Mouse (Mus musculus): ENCODE data around the gene Taok3. TPM values are rescaled to one million over a fixed set of nuclear protein-coding genes. Genes with fewer than 3 reads are reported as not detected.
A peak's percentile ranks its signal among the peaks of the same experiment; 100 is the strongest.

The Taok3 gene
- polyA plus RNA-seq, 1 experiment from 2014 or later: 22.0 TPM

DNA sequence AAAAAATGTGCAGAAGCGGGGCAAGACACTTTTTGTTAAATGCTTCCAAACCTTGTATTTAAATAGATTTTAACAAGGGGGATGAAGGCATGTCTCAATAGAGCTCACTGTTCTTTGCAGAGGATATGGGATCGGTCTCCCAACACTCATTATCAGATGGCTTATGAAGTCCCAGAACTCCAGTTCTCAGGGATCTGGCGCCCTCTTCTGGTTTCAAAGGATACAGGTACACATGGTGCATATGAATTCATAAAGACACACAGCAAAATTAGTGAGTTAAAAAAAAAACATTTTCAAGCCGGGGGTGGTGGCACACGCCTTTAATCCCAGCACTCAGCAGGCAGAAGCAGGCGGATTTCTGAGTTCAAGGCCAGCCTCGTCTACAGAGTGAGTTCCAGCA is 6.6 kb upstream of the Taok3 start:
- ATAC-seq (ENCODE audit: insufficient number of reproducible peaks, insufficient read depth, low FRiP score, low read depth): no peak
- 92% methylated on average over 7 of the region's 7 CpGs for WGBS
- peaks cover 37% of the 10 kb centered on the region for H3K36me3 ChIP-seq (ENCODE audit: control insufficient read depth, insufficient read depth, low read length)

DNA sequence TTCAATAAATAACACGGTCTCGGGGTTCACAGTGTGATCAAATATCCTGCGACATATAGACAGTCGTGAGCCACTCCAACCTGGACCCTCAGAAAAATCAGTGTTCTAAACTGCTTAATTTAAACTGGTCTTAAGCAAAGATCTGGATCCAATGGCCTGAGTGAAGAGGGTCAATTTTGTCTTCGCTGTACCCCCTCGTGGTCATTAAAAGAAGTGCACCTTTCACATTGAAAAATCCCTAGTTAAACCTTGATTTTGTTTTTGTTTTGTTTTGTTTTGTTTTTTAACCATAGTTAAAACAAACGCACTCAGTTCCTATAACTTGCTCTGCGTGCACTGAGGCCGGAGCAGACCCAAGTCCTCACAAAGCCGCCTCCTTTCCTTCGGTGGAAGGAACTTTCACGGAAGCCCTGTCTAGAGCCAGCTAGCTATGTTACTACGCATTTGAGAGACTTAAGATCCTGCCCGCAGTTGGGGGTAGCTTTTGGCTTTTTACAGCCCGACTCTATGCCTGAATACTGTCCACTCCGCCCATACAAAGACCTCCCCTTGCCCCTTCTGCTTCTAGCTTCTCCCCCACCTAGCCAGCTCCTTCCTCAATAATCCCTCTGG is 5.2 kb upstream of the Taok3 start:
- peak overlapping the region; percentile 88 for H3K4me2 ChIP-seq (replicated peaks; ENCODE audit: low read depth, low read length)
- peak overlapping the region; percentile 82; the same call in 1 of the 2 replicates for H3K27ac ChIP-seq (ENCODE audit: low read length)
- peak overlapping the region; percentile 69 for H3K9ac ChIP-seq (replicated peaks; ENCODE audit: low read depth, low read length)
- H3K4me3 ChIP-seq (ENCODE audit: low read depth, low read length): peak overlapping the region; percentile 86
- H3K4me1 ChIP-seq (ENCODE audit: control insufficient read depth, insufficient read depth, low read length): peaks cover 5% of the 10 kb centered on the region; the same call in 1 of the 2 replicates
- no peak for ATAC-seq (ENCODE audit: insufficient number of reproducible peaks, insufficient read depth, low FRiP score, low read depth)
- H3K27me3 ChIP-seq (ENCODE audit: control insufficient read depth, insufficient read depth, low read length): no peaks in the 10 kb centered on the region
- H3K9me3 ChIP-seq (ENCODE audit: control insufficient read depth, low read depth, low read length): no peaks in the 10 kb centered on the region
- WGBS: 4% methylated on average over 16 of the region's 16 CpGs
- peaks cover 24% of the 10 kb centered on the region for H3K36me3 ChIP-seq (ENCODE audit: control insufficient read depth, insufficient read depth, low read length)

More for the DNA sequence above, 6.6 kb upstream of the Taok3 start:
- no peak overlapping the region for H3K4me2 ChIP-seq (replicated peaks; ENCODE audit: low read depth, low read length)
- no peaks in the 10 kb centered on the region for H3K9me3 ChIP-seq (ENCODE audit: control insufficient read depth, low read depth, low read length)
- peaks cover 5% of the 10 kb centered on the region; the same call in 1 of the 2 replicates for H3K4me1 ChIP-seq (ENCODE audit: control insufficient read depth, insufficient read depth, low read length)
- no peak overlapping the region for H3K4me3 ChIP-seq (ENCODE audit: low read depth, low read length)
- no peak overlapping the region for H3K9ac ChIP-seq (replicated peaks; ENCODE audit: low read depth, low read length)
- H3K27me3 ChIP-seq (ENCODE audit: control insufficient read depth, insufficient read depth, low read length): no peaks in the 10 kb centered on the region
- H3K27ac ChIP-seq (ENCODE audit: low read length): no peak overlapping the region

DNA sequence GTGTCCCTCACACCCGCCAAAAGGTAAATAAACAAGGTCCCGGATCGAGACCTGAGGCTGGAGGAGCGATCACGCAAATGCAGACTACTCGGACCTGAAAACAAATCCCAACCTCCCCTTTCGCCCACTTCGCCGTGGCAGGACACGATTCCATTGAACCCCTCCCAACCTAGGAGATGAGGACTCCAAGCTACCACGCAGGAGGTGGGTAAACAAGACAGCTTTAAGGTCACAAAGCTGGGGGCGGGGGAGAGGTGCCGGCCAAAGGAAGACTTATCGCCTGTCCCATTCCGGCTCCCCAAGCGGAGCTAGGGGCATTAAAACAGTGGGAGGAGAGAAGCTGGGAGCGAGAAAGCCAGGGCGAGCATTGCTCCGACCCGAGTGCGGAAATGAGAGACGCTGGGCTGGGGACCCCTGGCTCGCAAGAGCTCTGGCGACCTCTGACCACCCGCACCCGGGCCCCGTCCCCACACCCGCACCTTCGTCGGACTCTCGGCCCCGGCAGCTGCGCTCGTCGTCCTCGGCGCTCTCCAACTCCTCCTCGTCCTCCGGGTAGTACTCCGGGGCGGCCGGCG is 4.6 kb upstream of the Taok3 start:
- peak overlapping the region; percentile 86 for H3K4me3 ChIP-seq (ENCODE audit: low read depth, low read length)
- peaks cover 24% of the 10 kb centered on the region for H3K36me3 ChIP-seq (ENCODE audit: control insufficient read depth, insufficient read depth, low read length)
- H3K9me3 ChIP-seq (ENCODE audit: control insufficient read depth, low read depth, low read length): no peaks in the 10 kb centered on the region
- H3K27ac ChIP-seq (ENCODE audit: low read length): peak overlapping the region; percentile 82
- no peak for ATAC-seq (ENCODE audit: insufficient number of reproducible peaks, insufficient read depth, low FRiP score, low read depth)
- no peaks in the 10 kb centered on the region for H3K27me3 ChIP-seq (ENCODE audit: control insufficient read depth, insufficient read depth, low read length)
- peak overlapping the region; percentile 69 for H3K9ac ChIP-seq (replicated peaks; ENCODE audit: low read depth, low read length)
- H3K4me1 ChIP-seq (ENCODE audit: control insufficient read depth, insufficient read depth, low read length): peaks cover 5% of the 10 kb centered on the region; the same call in 1 of the 2 replicates
- WGBS: under 1% methylated on average over 43 of the region's 43 CpGs
- H3K4me2 ChIP-seq (replicated peaks; ENCODE audit: low read depth, low read length): peak overlapping the region; percentile 88

DNA sequence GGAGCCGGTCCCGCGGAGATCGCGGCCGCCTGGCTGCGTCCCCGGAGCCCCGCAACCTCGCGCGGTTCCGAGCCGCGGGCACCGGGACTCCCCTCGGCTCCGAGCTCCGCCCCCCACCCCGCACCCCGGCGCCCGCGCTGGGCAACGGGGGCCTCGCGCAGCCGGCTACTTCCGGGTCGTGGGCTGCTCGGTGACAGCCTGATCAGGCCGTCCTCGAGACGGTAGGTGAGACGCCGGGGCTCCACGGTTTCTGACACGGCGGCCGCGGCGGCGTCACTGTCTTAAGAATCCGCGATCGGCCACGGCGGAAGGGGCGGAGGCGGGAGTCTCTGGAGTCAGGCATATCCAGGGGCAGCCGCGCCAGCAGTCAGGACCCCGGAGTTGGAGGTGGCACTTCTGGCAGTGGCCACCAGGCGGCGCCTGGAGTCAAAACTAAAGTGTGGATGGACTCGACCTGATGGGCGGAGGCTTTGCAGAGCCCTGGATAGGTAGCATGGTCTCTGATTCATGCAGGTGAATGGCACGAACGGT is 4.0 kb upstream of the Taok3 start, which contains the start of gene Suds3:
TSS of gene Suds3 (minus strand) at position 278 of the 531 bp plus-strand sequence.
- Histone ChIP-seq H3K4me1 (ENCODE audit: control insufficient read depth, insufficient read depth, low read length) (peaks cover 7% of the 10 kb centered on the region), H3K27ac (ENCODE audit: low read length) (peak within 1 kb of the TSS; percentile 82), H3K9ac (replicated peaks; ENCODE audit: low read depth, low read length) (peak within 1 kb of the TSS; percentile 69), H3K4me2 (replicated peaks; ENCODE audit: low read depth, low read length) (peak within 1 kb of the TSS; percentile 88), H3K4me3 (ENCODE audit: low read depth, low read length) (peak within 1 kb of the TSS; percentile 86), H3K9me3 (ENCODE audit: control insufficient read depth, low read depth, low read length) (no peaks in the 10 kb centered on the region), H3K36me3 (ENCODE audit: control insufficient read depth, insufficient read depth, low read length) (peaks cover 21% of the 10 kb centered on the region; the same call in 1 of the 2 replicates), H3K27me3 (ENCODE audit: control insufficient read depth, insufficient read depth, low read length) (no peaks in the 10 kb centered on the region)
- peak; percentile 75 for ATAC-seq (ENCODE audit: insufficient number of reproducible peaks, insufficient read depth, low FRiP score, low read depth)
- WGBS: under 1% methylated on average over 59 of the region's 59 CpGs

DNA sequence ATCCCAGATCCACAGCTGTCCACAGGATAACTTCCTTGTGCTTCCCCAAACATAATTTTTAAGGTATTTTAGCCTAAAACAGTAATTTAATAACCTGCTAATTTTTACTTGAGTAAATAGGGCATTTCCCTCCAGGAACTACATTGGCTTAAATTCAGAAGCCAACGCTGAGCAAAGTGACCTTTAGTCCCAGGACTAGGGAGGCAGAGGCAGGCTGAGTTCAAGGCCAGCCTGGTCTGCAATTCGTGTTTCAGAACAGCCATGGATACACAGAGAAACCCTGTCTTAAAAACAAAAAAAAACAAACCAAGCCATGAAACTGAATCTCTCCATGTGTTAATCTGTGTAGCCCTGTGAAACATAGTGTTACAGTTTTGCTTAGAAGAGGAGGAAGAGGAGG is 3.3 kb upstream of the Taok3 start:
- WGBS: 62% methylated on average over 2 of the region's 2 CpGs

DNA sequence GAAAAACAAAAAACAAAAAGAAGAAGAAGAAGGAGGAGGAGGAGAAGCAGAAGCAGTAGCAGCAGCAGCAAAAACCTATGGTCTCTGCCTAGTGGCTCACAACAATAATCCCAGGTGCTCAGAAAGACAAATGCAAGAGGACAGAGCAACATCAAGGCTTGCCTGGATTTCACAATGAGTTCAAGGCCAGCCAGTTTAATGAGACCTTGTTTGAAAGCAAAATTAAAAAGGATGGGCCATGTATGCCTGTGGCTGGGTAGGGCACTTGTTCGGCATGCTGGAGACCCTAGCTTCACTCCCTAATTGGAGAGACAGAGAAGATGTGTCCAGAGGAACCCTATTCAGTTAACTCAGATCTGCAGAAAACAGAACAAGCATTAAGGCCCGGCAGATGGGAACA is 2.7 kb upstream of the Taok3 start:
- Histone ChIP-seq H3K4me3 (ENCODE audit: low read depth, low read length) (no peak overlapping the region), H3K9me3 (ENCODE audit: control insufficient read depth, low read depth, low read length) (no peaks in the 10 kb centered on the region), H3K27ac (ENCODE audit: low read length) (no peak overlapping the region), H3K9ac (replicated peaks; ENCODE audit: low read depth, low read length) (no peak overlapping the region), H3K4me1 (ENCODE audit: control insufficient read depth, insufficient read depth, low read length) (peaks cover 16% of the 10 kb centered on the region), H3K4me2 (replicated peaks; ENCODE audit: low read depth, low read length) (no peak overlapping the region), H3K36me3 (ENCODE audit: control insufficient read depth, insufficient read depth, low read length) (peaks cover 10% of the 10 kb centered on the region; the same call in 1 of the 2 replicates), H3K27me3 (ENCODE audit: control insufficient read depth, insufficient read depth, low read length) (no peaks in the 10 kb centered on the region)
- ATAC-seq (ENCODE audit: insufficient number of reproducible peaks, insufficient read depth, low FRiP score, low read depth): no peak
- WGBS: 88% methylated on average over 2 of the region's 2 CpGs

More for the DNA sequence above, 3.3 kb upstream of the Taok3 start:
- Histone ChIP-seq H3K9ac (replicated peaks; ENCODE audit: low read depth, low read length) (no peak overlapping the region), H3K9me3 (ENCODE audit: control insufficient read depth, low read depth, low read length) (no peaks in the 10 kb centered on the region), H3K4me2 (replicated peaks; ENCODE audit: low read depth, low read length) (no peak overlapping the region), H3K4me1 (ENCODE audit: control insufficient read depth, insufficient read depth, low read length) (peaks cover 14% of the 10 kb centered on the region), H3K4me3 (ENCODE audit: low read depth, low read length) (no peak overlapping the region), H3K36me3 (ENCODE audit: control insufficient read depth, insufficient read depth, low read length) (peaks cover 13% of the 10 kb centered on the region; the same call in 1 of the 2 replicates), H3K27me3 (ENCODE audit: control insufficient read depth, insufficient read depth, low read length) (no peaks in the 10 kb centered on the region), H3K27ac (ENCODE audit: low read length) (peak overlapping the region; percentile 82; the same call in 1 of the 2 replicates)
- no peak for ATAC-seq (ENCODE audit: insufficient number of reproducible peaks, insufficient read depth, low FRiP score, low read depth)

DNA sequence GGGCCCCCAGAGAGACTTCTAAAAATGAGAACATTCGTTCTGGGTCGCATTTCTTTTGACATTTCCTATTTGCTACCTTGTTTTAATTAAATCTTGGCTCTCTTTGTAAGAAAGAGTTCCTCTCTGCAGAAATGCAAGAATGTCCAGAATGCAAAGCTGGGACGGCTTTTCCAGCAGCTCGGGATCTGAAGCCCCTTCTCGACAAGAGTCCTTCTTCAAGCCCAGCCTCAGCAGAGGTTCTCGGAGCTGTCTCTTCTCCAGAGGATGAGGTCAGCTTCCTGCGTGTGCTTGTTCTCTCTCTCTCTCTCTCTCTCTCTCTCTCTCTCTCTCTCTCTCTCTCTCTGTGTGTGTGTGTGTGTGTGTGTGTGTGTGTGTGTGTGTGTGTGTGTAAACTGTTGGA is 2.2 kb upstream of the Taok3 start:
- no peak overlapping the region for H3K27ac ChIP-seq (ENCODE audit: low read length)
- no peak for ATAC-seq (ENCODE audit: insufficient number of reproducible peaks, insufficient read depth, low FRiP score, low read depth)
- no peaks in the 10 kb centered on the region for H3K27me3 ChIP-seq (ENCODE audit: control insufficient read depth, insufficient read depth, low read length)
- H3K4me2 ChIP-seq (replicated peaks; ENCODE audit: low read depth, low read length): no peak overlapping the region
- no peak overlapping the region for H3K9ac ChIP-seq (replicated peaks; ENCODE audit: low read depth, low read length)
- H3K4me3 ChIP-seq (ENCODE audit: low read depth, low read length): no peak overlapping the region
- H3K36me3 ChIP-seq (ENCODE audit: control insufficient read depth, insufficient read depth, low read length): peaks cover 6% of the 10 kb centered on the region; the same call in 1 of the 2 replicates
- no peaks in the 10 kb centered on the region for H3K9me3 ChIP-seq (ENCODE audit: control insufficient read depth, low read depth, low read length)
- H3K4me1 ChIP-seq (ENCODE audit: control insufficient read depth, insufficient read depth, low read length): peaks cover 16% of the 10 kb centered on the region
- 74% methylated on average over 7 of the region's 7 CpGs for WGBS

DNA sequence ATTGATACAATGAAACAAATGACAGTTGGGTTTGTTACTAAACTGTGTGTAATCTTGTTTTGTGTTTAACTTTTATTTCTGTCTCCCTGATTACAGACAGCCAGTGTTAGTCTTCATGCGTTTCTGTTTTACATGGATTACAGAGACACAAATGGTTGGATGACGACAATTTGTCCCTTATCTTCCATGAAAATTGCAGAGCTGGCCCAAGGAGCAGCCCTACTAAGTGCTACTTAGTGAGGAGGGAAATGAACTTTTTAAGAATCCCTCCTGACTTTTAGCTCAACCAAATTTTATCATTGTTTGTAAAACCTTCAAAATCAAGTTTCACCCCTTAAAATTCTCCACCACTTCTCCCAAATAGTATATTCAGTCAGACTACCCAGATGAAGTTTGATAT is 1.7 kb upstream of the Taok3 start:
- ATAC-seq (ENCODE audit: insufficient number of reproducible peaks, insufficient read depth, low FRiP score, low read depth): no peak
- Histone ChIP-seq H3K4me1 (ENCODE audit: control insufficient read depth, insufficient read depth, low read length) (peaks cover 18% of the 10 kb centered on the region), H3K4me2 (replicated peaks; ENCODE audit: low read depth, low read length) (no peak overlapping the region)

More for the DNA sequence above, 1.7 kb upstream of the Taok3 start:
- no peak overlapping the region for H3K9ac ChIP-seq (replicated peaks; ENCODE audit: low read depth, low read length)
- peaks cover 3% of the 10 kb centered on the region; the same call in 1 of the 2 replicates for H3K36me3 ChIP-seq (ENCODE audit: control insufficient read depth, insufficient read depth, low read length)
- WGBS: 89% methylated on average over 2 of the region's 2 CpGs
- H3K4me3 ChIP-seq (ENCODE audit: low read depth, low read length): no peak overlapping the region
- no peaks in the 10 kb centered on the region for H3K27me3 ChIP-seq (ENCODE audit: control insufficient read depth, insufficient read depth, low read length)
- no peaks in the 10 kb centered on the region for H3K9me3 ChIP-seq (ENCODE audit: control insufficient read depth, low read depth, low read length)
- no peak overlapping the region for H3K27ac ChIP-seq (ENCODE audit: low read length)
